Comparison of ENCODE assay signal across 8 mouse cellular contexts in the genomic region with DNA sequence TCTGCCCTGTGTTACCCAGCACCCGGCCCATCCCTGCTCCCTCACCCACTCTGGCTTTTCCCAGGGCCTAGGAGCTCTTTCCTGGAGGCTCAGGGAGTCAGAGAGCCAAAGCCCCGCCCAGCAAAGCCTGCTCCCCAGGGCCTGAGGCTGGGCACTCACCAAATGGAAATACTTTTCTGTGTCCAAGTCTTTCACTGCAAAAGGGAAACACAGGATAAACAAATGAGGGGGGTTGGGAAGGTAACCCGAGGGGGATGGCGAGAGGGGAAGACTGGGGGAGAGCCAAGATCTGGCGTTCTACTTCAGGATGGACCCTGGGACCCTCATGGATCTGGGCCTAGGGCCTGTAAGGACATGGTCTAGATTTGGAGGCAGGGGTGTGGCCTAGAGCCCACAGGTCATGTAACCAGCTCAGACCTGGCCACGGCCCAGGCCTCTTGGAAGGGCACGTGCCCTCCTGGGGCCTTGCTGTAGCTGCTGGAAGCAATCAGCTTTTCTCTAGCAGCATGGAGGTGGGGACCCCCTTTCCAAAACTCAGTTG. TPM values are rescaled to one million over a fixed set of nuclear protein-coding genes. Genes with fewer than 3 reads are reported as not detected.
A peak's percentile ranks its signal among the peaks of the same experiment; 100 is the strongest.
DNase-seq lines count a peak whose midpoint lies in the region; ATAC-seq lines count a peak whose summit lies in the region.

No protein-coding gene starts in this region.

- no peak for ATAC-seq in megakaryocyte, adult 5-6 weeks (ENCODE audit: poor library complexity, severe bottlenecking)

- peak; percentile 53 to 58 for DNase-seq in layer of hippocampus, postnatal 10 days (ENCODE audit: low spot score in 2 of 2)
- no peak for DNase-seq in layer of hippocampus, adult 9-10 months (ENCODE audit: low spot score)
- DNase-seq in gastrocnemius, adult 18-20 months (ENCODE audit: low spot score), result peak; percentile 92
- peak; percentile 81 to 84 for DNase-seq in kidney, adult 8-10 months
- peak; percentile 76 for DNase-seq in ovary, postnatal 36 days (ENCODE audit: low spot score)
- DNase-seq in Muller cell, postnatal 12 days (ENCODE audit: inconsistent ontology term), result no peak
- no peak for DNase-seq in right cerebral cortex, postnatal 14 days

RNA-seq across cellular contexts. Expression of gene H1foo, which starts 14.5 kb away (rescaled TPM):
- total RNA-seq in layer of hippocampus, postnatal 10 days (2021), result not detected
- total RNA-seq in gastrocnemius, adult 18-20 months (2021), result not detected
- not detected in 2 replicates for total RNA-seq in megakaryocyte, adult 5-6 weeks (2015)
- not detected in 2 replicates for total RNA-seq in megakaryocyte, adult 5-6 weeks (2017)

RNA-seq across cellular contexts. Expression of gene Rho, which starts 27.7 kb away (rescaled TPM):
- total RNA-seq in layer of hippocampus, postnatal 10 days (2021), result under 1 TPM; 0.27 TPM
- under 1 TPM in 1 of 2 experiments, not detected in 1; 0.05 TPM for total RNA-seq in gastrocnemius, adult 18-20 months (2021)
- 0.41 TPM in 1 of 2 replicates, not detected in the other for total RNA-seq in megakaryocyte, adult 5-6 weeks (2015)
- 0.04 TPM in 1 of 2 replicates, not detected in the other for total RNA-seq in megakaryocyte, adult 5-6 weeks (2017)

RNA-seq across cellular contexts. Expression of gene Plxnd1, which starts 35.6 kb away (rescaled TPM):
- total RNA-seq in layer of hippocampus, postnatal 10 days (2021), result 10 to 100 TPM; 73.2 to 73.5 TPM
- total RNA-seq in gastrocnemius, adult 18-20 months (2021), result 10 to 100 TPM; 20.0 to 23.7 TPM
- total RNA-seq in megakaryocyte, adult 5-6 weeks (2015), result 151 and 156 TPM in 2 replicates
- total RNA-seq in megakaryocyte, adult 5-6 weeks (2017), result 88.0 and 90.9 TPM in 2 replicates

Comparison
In these comparisons a context has a peak if more than half of its experiments do, and no peak if none do; other contexts are left out.
1. DNase-seq: peak in layer of hippocampus, postnatal 10 days (2 of 2), gastrocnemius, adult 18-20 months (single experiment), kidney, adult 8-10 months (2 of 2) and ovary, postnatal 36 days (single experiment); none in layer of hippocampus, adult 9-10 months (single experiment), Muller cell, postnatal 12 days (single experiment) and right cerebral cortex, postnatal 14 days (single experiment).